Mouse (Mus musculus) kidney, adult 2 months (tissue): ENCODE data around the gene Adamtsl3. TPM values are rescaled to one million over a fixed set of nuclear protein-coding genes. Genes with fewer than 3 reads are reported as not detected.
A peak's percentile ranks its signal among the peaks of the same experiment; 100 is the strongest.

Experiments
- DNase-seq: peaks from one replicate; pipeline ENCODE4 v3.0.0; 2021
- H3K27ac ChIP-seq: fragments of 200-500 bp; 2 replicates; pipeline ENCODE4 v1.5.1; 2012; ENCODE audit warnings: low read depth, low read length, control low read depth, inconsistent platforms; ENCODE audit not compliant: insufficient read depth
- H3K27me3 ChIP-seq: fragments of 200-500 bp; replicated peaks from 2 replicates; pipeline ENCODE4 v1.6.1; 2012; ENCODE audit warnings: mild to moderate bottlenecking, moderate library complexity, low read length, inconsistent platforms; ENCODE audit not compliant: control insufficient read depth, insufficient read depth
- H3K36me3 ChIP-seq: fragments of 200-500 bp; 2 replicates; pipeline ENCODE4 v1.6.1; 2012; ENCODE audit warnings: mild to moderate bottlenecking, moderate library complexity, low read length, inconsistent platforms; ENCODE audit not compliant: control insufficient read depth, insufficient read depth
- H3K4me1 ChIP-seq: fragments of 200-500 bp; 2 replicates; pipeline ENCODE4 v1.6.1; 2011; ENCODE audit warnings: low read length; ENCODE audit not compliant: control insufficient read depth, insufficient read depth
- H3K4me3 ChIP-seq: fragments of 200-500 bp; 2 replicates; pipeline ENCODE4 v1.5.1; 2011; ENCODE audit warnings: mild to moderate bottlenecking, low read depth, low read length, control low read depth; ENCODE audit not compliant: insufficient read depth
- CTCF ChIP-seq: fragments of 200-500 bp; conservative IDR thresholded peaks from 2 replicates; pipeline ENCODE4 v1.5.1; 2011; ENCODE audit warnings: low read depth, mild to moderate bottlenecking, control low read depth, low read length, moderate library complexity, mixed read lengths; ENCODE audit not compliant: insufficient read depth, insufficient read length
- POLR2A ChIP-seq: fragments of 200-500 bp; IDR thresholded peaks from one replicate; pipeline ENCODE4 v1.6.1; 2011; ENCODE audit warnings: low read depth, low read length, control low read depth
- WGBS: fragments of 180-500 bp; shearing (Covaris S2); methylation state at CpG from one replicate; pipeline ENCODE4 v1.1.7; 2018; 5-methylcytosine and 5-hydroxymethylcytosine counted together
- polyA plus RNA-seq: library from polyadenylated mRNA; depleted of rRNA; stranded (reverse); fragments of >200 nt; gene quantifications from 2 replicates; pipeline ENCODE4 v1.2.3, GENCODE M21; 2012

Adamtsl3 gene
- polyA plus RNA-seq, 1 experiment: 0.41 TPM

- Histone ChIP-seq H3K4me3 (no peak overlapping the region), H3K36me3 (no peaks in the 10 kb centered on the region), H3K4me1 (no peaks in the 10 kb centered on the region), H3K27ac (no peak overlapping the region), H3K27me3 (no peaks in the 10 kb centered on the region)
- 63% methylated on average over 5 of the region's 5 CpGs for WGBS
- DNase-seq: no peak
- TF ChIP-seq POLR2A (no peak), CTCF (no peak)
Measured at GRCm38 (mm10) chr7:82502511-82502910, 167.0 kb downstream of the Adamtsl3 start.

- Histone ChIP-seq H3K4me1 (no peaks in the 10 kb centered on the region), H3K4me3 (no peak overlapping the region), H3K36me3 (no peaks in the 10 kb centered on the region), H3K27me3 (no peaks in the 10 kb centered on the region), H3K27ac (no peak overlapping the region)
- no peak for TF ChIP-seq POLR2A
- peak; percentile 68 for TF ChIP-seq CTCF
- 31% methylated on average over 4 of the region's 4 CpGs for WGBS
- peak; percentile 48 for DNase-seq
Measured at GRCm38 (mm10) chr7:82504101-82504500, 168.6 kb downstream of the Adamtsl3 start.

- 61% methylated on average over 5 of the region's 5 CpGs for WGBS
- no peak for TF ChIP-seq POLR2A
- Histone ChIP-seq H3K36me3 (no peaks in the 10 kb centered on the region), H3K4me3 (no peak overlapping the region), H3K27ac (no peak overlapping the region), H3K27me3 (no peaks in the 10 kb centered on the region), H3K4me1 (no peaks in the 10 kb centered on the region)
- no peak for DNase-seq
Measured at GRCm38 (mm10) chr7:82530583-82530982, 195.1 kb downstream of the Adamtsl3 start.

- Histone ChIP-seq H3K27me3 (no peaks in the 10 kb centered on the region), H3K36me3 (no peaks in the 10 kb centered on the region), H3K4me1 (no peaks in the 10 kb centered on the region), H3K4me3 (no peak overlapping the region), H3K27ac (no peak overlapping the region)
- TF ChIP-seq CTCF: no peak
- TF ChIP-seq POLR2A: no peak
- WGBS: 80% methylated on average over 7 of the region's 7 CpGs
- no peak for DNase-seq
Measured at GRCm38 (mm10) chr7:82531376-82531775, 195.9 kb downstream of the Adamtsl3 start.

- WGBS: 68% methylated on average over 4 of the region's 4 CpGs
- Histone ChIP-seq H3K36me3 (no peaks in the 10 kb centered on the region), H3K4me3 (no peak overlapping the region), H3K27ac (no peak overlapping the region), H3K27me3 (no peaks in the 10 kb centered on the region), H3K4me1 (no peaks in the 10 kb centered on the region)
- TF ChIP-seq CTCF (peak; percentile 27; the same call in 1 of the 2 replicates), POLR2A (no peak)
- peak; percentile 6 for DNase-seq
Measured at GRCm38 (mm10) chr7:82533188-82533587, 197.7 kb downstream of the Adamtsl3 start.

GRCm38 (mm10) chr7:82533747-82534504 is 198.4 kb downstream of the Adamtsl3 start:
- H3K4me1 ChIP-seq: no peaks in the 10 kb centered on the region
- DNase-seq: peak; percentile 54
- no peaks in the 10 kb centered on the region for H3K36me3 ChIP-seq
- 39% methylated on average over 12 of the region's 12 CpGs for WGBS
- H3K27me3 ChIP-seq: no peaks in the 10 kb centered on the region
- no peak overlapping the region for H3K27ac ChIP-seq
- TF ChIP-seq POLR2A (no peak), CTCF (no peak)
- no peak overlapping the region for H3K4me3 ChIP-seq

- 61% methylated on average over 6 of the region's 6 CpGs for WGBS
- Histone ChIP-seq H3K36me3 (no peaks in the 10 kb centered on the region), H3K27ac (no peak overlapping the region), H3K27me3 (no peaks in the 10 kb centered on the region), H3K4me3 (no peak overlapping the region), H3K4me1 (no peaks in the 10 kb centered on the region)
- TF ChIP-seq POLR2A: no peak
- no peak for TF ChIP-seq CTCF
- DNase-seq: no peak
Measured at GRCm38 (mm10) chr7:82544390-82544919, 209.0 kb downstream of the Adamtsl3 start.
